Mouse (Mus musculus) ovary, postnatal 14 days (tissue): ENCODE results near the gene Olfr464.
"Not testable (repeated sequence)": the region's sequence is repeated elsewhere in the genome, so short reads cannot be mapped to it uniquely, and the experiment has no call there.

Source experiments
- DNase-seq: peaks from one replicate; pipeline ENCODE4 v3.0.0; 2022; ENCODE audit warnings: low spot score

Gene Olfr464

GRCm38 (mm10) chr11:87866891-87867290, 53.9 kb downstream of the Olfr464 start:
- DNase-seq: not testable (repeated sequence)
